ENCODE assay signal across 10 mouse cellular contexts in genomic region chr13:116443165-116443955, GRCm38 (mm10).
DNase-seq lines count a peak whose midpoint lies in the region; ATAC-seq and TF ChIP-seq lines count a peak whose summit lies in the region.
"Had no signal": no experiment of that assay in that cellular context is flagged by ENCODE, and none has a peak within 500 bp of the region (broad histone marks: within the 10 kb centered on the region; RNA-seq: fewer than 3 reads in every experiment).

No protein-coding gene starts in this region.

- no peak for TF ChIP-seq CTCF in layer of hippocampus, adult 2 months (conservative IDR thresholded peaks at IDR 0.05)
- no peak for TF ChIP-seq CTCF in midbrain, postnatal 0 days (IDR thresholded peaks at IDR 0.05)

- 0 out of 2 replicates have a peak overlapping the region, but pooled peaks have one; percentile 13 for H3K4me2 ChIP-seq in neural tube, embryonic 15.5 days
- H3K4me2 ChIP-seq in midbrain, postnatal 0 days (ENCODE audit: low read depth, low read length, poor library complexity, severe bottlenecking) = no peak overlapping the region
- H3K4me2 ChIP-seq: liver, embryonic 15.5 days had no signal

- H3K4me1 ChIP-seq in neural tube, embryonic 15.5 days = no peaks in the 10 kb centered on the region
- 0 out of 2 replicates have a peak, but pooled peaks cover 2% of the 10 kb centered on the region for H3K4me1 ChIP-seq in midbrain, postnatal 0 days (ENCODE audit: insufficient read depth, low read length)
- H3K4me1 ChIP-seq: liver, embryonic 15.5 days had no signal

- WGBS in neural tube, embryonic 15.5 days = 47% methylated on average over 15 of the region's 15 CpGs
- WGBS in midbrain, postnatal 0 days = 55% methylated on average over 15 of the region's 15 CpGs

- no peak overlapping the region for H3K27ac ChIP-seq in neural tube, embryonic 15.5 days (replicated peaks)
- H3K27ac ChIP-seq in layer of hippocampus, adult 2 months = no peak overlapping the region
- no peak overlapping the region for H3K27ac ChIP-seq in midbrain, postnatal 0 days (ENCODE audit: low read depth, low read length)
- H3K27ac ChIP-seq: liver, embryonic 15.5 days had no signal

- peak; percentile 6 for DNase-seq in adrenal gland, postnatal 14 days
- no peak for DNase-seq in adrenal gland, adult 8-10 months
- no peak for DNase-seq in neural tube, embryonic 10.5 days (ENCODE audit: extremely low spot score, low spot score)
- DNase-seq in layer of hippocampus, adult 2 months (ENCODE audit: low spot score in 2 of 2) = peak; percentile 2 to 19
- DNase-seq in midbrain, postnatal 0 days (ENCODE audit: low spot score) = peak; percentile 26
- DNase-seq: thymus, postnatal 25 days had no signal

- no peak overlapping the region for H3K4me3 ChIP-seq in neural tube, embryonic 15.5 days (replicated peaks)
- H3K4me3 ChIP-seq in layer of hippocampus, adult 2 months = no peak overlapping the region; the same call in 1 of the 2 replicates
- H3K4me3 ChIP-seq in midbrain, postnatal 0 days (ENCODE audit: low read depth, low read length) = no peak overlapping the region
- H3K4me3 ChIP-seq: liver, embryonic 15.5 days had no signal

- H3K27me3 ChIP-seq in neural tube, embryonic 15.5 days (replicated peaks) = no peaks in the 10 kb centered on the region
- H3K27me3 ChIP-seq in midbrain, postnatal 0 days (ENCODE audit: insufficient read depth, low read length) = no peaks in the 10 kb centered on the region
- H3K27me3 ChIP-seq: liver, embryonic 15.5 days had no signal

- H3K36me3 ChIP-seq in neural tube, embryonic 15.5 days = no peaks in the 10 kb centered on the region
- no peaks in the 10 kb centered on the region for H3K36me3 ChIP-seq in midbrain, postnatal 0 days (ENCODE audit: insufficient read depth, low read length)
- H3K36me3 ChIP-seq: liver, embryonic 15.5 days had no signal

- no peak overlapping the region for H3K9ac ChIP-seq in neural tube, embryonic 15.5 days (replicated peaks)
- no peak overlapping the region for H3K9ac ChIP-seq in midbrain, postnatal 0 days (replicated peaks; ENCODE audit: low read length, poor library complexity, severe bottlenecking)
- H3K9ac ChIP-seq: liver, embryonic 15.5 days had no signal

- ATAC-seq in neural tube, embryonic 15.5 days (ENCODE audit: low FRiP score) = no peak
- no peak for ATAC-seq in midbrain, postnatal 0 days (ENCODE audit: low FRiP score)
- ATAC-seq in erythroid progenitor cell, adult 5-6 weeks (replicated peaks; ENCODE audit: low FRiP score, poor library complexity, severe bottlenecking) = no peak
- ATAC-seq in monocyte, adult 5-6 weeks (replicated peaks; ENCODE audit: insufficient number of reproducible peaks, low FRiP score, low TSS enrichment, poor library complexity, severe bottlenecking) = no peak

- no peaks in the 10 kb centered on the region for H3K9me3 ChIP-seq in neural tube, embryonic 15.5 days (replicated peaks)
- no peaks in the 10 kb centered on the region for H3K9me3 ChIP-seq in midbrain, postnatal 0 days (ENCODE audit: low read length)
- H3K9me3 ChIP-seq: liver, embryonic 15.5 days had no signal

Comparison
In these comparisons a context has a peak if more than half of its experiments do, and no peak if none do; other contexts are left out.
1. DNase-seq: peak in adrenal gland, postnatal 14 days (single experiment), layer of hippocampus, adult 2 months (2 of 2) and midbrain, postnatal 0 days (single experiment); none in adrenal gland, adult 8-10 months (single experiment) and neural tube, embryonic 10.5 days (single experiment).